Mouse (Mus musculus) left cerebral cortex, postnatal 10 days (tissue): ENCODE data around the gene Krt72. TPM values are rescaled to one million over a fixed set of nuclear protein-coding genes. Genes with fewer than 3 reads are reported as not detected.

ENCODE experiments used
- DNase-seq, 2 experiments: peaks; one replicate each; pipeline ENCODE4 v3.0.0; 2021 to 2022; ENCODE audit warnings: low spot score in 2 of 2, mixed read lengths in 1 of 2; ENCODE audit errors: extremely low spot score in 1 of 2
- intact Hi-C: fragments of 180-260 bp; cut with DNase I; formaldehyde crosslinking; loops from one replicate; pipeline ENCODE4 v1.15.1; 2025
- total RNA-seq, 2 experiments: library from RNA; stranded (reverse); gene quantifications; 2 replicates each; pipeline ENCODE4 v1.2.3; 2021

Gene Krt72
- total RNA-seq, result not detected

- DNase-seq, result no peak
- intact Hi-C loops, result no loop called here
These were observed at the start of gene Krt72 for GRCm38 (mm10) chr15:101786360-101786759. Gene Krt72 (minus strand): TSS chr15:101786460.

- no peak for DNase-seq
- intact Hi-C loops, result no loop called here
These were observed 48.6 kb upstream of the Krt72 start for GRCm38 (mm10) chr15:101834784-101835328.

- intact Hi-C loops, result no loop called here
- DNase-seq, result no peak
These were observed 46.9 kb upstream of the Krt72 start for GRCm38 (mm10) chr15:101833131-101833530.

GRCm38 (mm10) chr15:101829441-101829840 lies 43.2 kb upstream of the Krt72 start:
- DNase-seq, result no peak
- intact Hi-C loops, result no loop called here

GRCm38 (mm10) chr15:101821786-101822185 lies 35.5 kb upstream of the Krt72 start:
- intact Hi-C loops, result no loop called here
- no peak for DNase-seq

GRCm38 (mm10) chr15:101817875-101818274 lies 31.6 kb upstream of the Krt72 start, which contains the start of gene Krt2:
Gene Krt2 (minus strand): TSS chr15:101818169.
- no peak for DNase-seq
- intact Hi-C loops, result no loop called here

- intact Hi-C loops, result no loop called here
- peak in 1 of 2 experiments; percentile 28 for DNase-seq
These were observed 17.0 kb upstream of the Krt72 start for GRCm38 (mm10) chr15:101803052-101803822.

GRCm38 (mm10) chr15:101802296-101802835 lies 16.1 kb upstream of the Krt72 start, which contains the start of gene Krt73:
Gene Krt73 (minus strand): TSS chr15:101802346.
- DNase-seq, result no peak
- intact Hi-C loops, result no loop called here

- no peak for DNase-seq
- intact Hi-C loops, result no loop called here
These were observed 4.6 kb upstream of the Krt72 start for GRCm38 (mm10) chr15:101790867-101791266.

GRCm38 (mm10) chr15:101773420-101773819 lies 12.8 kb downstream of the Krt72 start:
- intact Hi-C loops, result loop anchor here (5.0 to 10.0 kb wide), 2 partner anchors 291 to 436 kb away; no protein-coding TSS in a partner anchor
- DNase-seq, result no peak

- intact Hi-C loops, result loop anchor here (1.0 to 10.0 kb wide), 3 partner anchors 201 to 435 kb away; no protein-coding TSS in a partner anchor
- DNase-seq, result peak; percentile 80 to 89
These were observed 13.6 kb downstream of the Krt72 start for GRCm38 (mm10) chr15:101772711-101773081.

GRCm38 (mm10) chr15:101772080-101772710 lies 14.1 kb downstream of the Krt72 start:
- intact Hi-C loops, result loop anchor here (1.0 to 10.0 kb wide), 3 partner anchors 201 to 435 kb away; no protein-coding TSS in a partner anchor
- peak in 1 of 2 experiments; percentile 48 for DNase-seq

- intact Hi-C loops, result loop anchor here (2.0 to 10.0 kb wide), 3 partner anchors 251 to 433 kb away; no protein-coding TSS in a partner anchor
These were observed 16.0 kb downstream of the Krt72 start for GRCm38 (mm10) chr15:101770226-101770625.

GRCm38 (mm10) chr15:101742711-101743110 lies 43.5 kb downstream of the Krt72 start, which contains the start of gene Krt71:
Gene Krt71 (minus strand): TSS chr15:101743109.
- no peak for DNase-seq
- intact Hi-C loops, result no loop called here

More at GRCm38 (mm10) chr15:101770226-101770625, 16.0 kb downstream of the Krt72 start:
- DNase-seq, result no peak

- intact Hi-C loops, result no loop called here
- DNase-seq, result no peak
These were observed 48.5 kb downstream of the Krt72 start for GRCm38 (mm10) chr15:101737786-101738185.

- intact Hi-C loops, result no loop called here
- no peak for DNase-seq
These were observed 55.6 kb downstream of the Krt72 start for GRCm38 (mm10) chr15:101730653-101731052.
